Mouse (Mus musculus) ES-Bruce4 (cell line): Measurements from ENCODE around the gene Apof.

Experiments used
- CTCF ChIP-seq: IDR thresholded peaks from one replicate; pipeline ENCODE4 v1.8.1; 2011; ENCODE audit warnings: low read depth, low read length
- POLR2A ChIP-seq: IDR thresholded peaks from one replicate; pipeline ENCODE4 v1.8.1; 2011; ENCODE audit warnings: low read length; ENCODE audit not compliant: insufficient read depth

- TF ChIP-seq POLR2A, result no peak
- TF ChIP-seq CTCF, result no peak
Measured at GRCm38 (mm10) chr10:128244121-128244520, 24.4 kb upstream of the Apof start.
